ENCODE assay signal across 7 mouse cellular contexts in genomic region chr13:37434137-37434772, GRCm38 (mm10).
A peak's percentile ranks its signal among the peaks of the same experiment; 100 is the strongest.
DNase-seq lines count a peak whose midpoint lies in the region; ATAC-seq and TF ChIP-seq lines count a peak whose summit lies in the region.

No protein-coding gene starts in this region.

- H3K27ac ChIP-seq in cortical plate, adult 2 months (ENCODE audit: insufficient read depth, low read length), result no peak overlapping the region
- peak overlapping the region; percentile 62 for H3K27ac ChIP-seq in intestine, postnatal 0 days (ENCODE audit: low read depth, low read length)

- peak; percentile 90 for ATAC-seq in activated CD4-positive, CD25-positive, alpha-beta regulatory T cell, adult 4 months
- ATAC-seq in intestine, postnatal 0 days, result peak; percentile 63

- H3K4me2 ChIP-seq in intestine, postnatal 0 days (replicated peaks; ENCODE audit: low read depth), result peak overlapping the region; percentile 70

- peak; percentile 81 for TF ChIP-seq CTCF in cortical plate, adult 2 months (IDR thresholded peaks at IDR 0.05; ENCODE audit: extremely low read depth, insufficient read depth, low read length)
- peak; percentile 80 for TF ChIP-seq CTCF in intestine, postnatal 0 days (IDR thresholded peaks at IDR 0.05; ENCODE audit: low read depth)

- DNase-seq in heart, adult 11 months, result peak; percentile 97
- peak; percentile 32 to 56 for DNase-seq in left cerebral cortex, postnatal 36 days (ENCODE audit: low spot score in 2 of 2)
- DNase-seq in mesoderm, embryonic 11.5 days (ENCODE audit: low read depth, low spot score), result peak; percentile 85
- peak; percentile 26 for DNase-seq in right cerebral cortex, postnatal 4 days

- peak overlapping the region; percentile 32 for H3K4me3 ChIP-seq in cortical plate, adult 2 months (ENCODE audit: insufficient read depth, low read length)
- peak overlapping the region; percentile 47 for H3K4me3 ChIP-seq in intestine, postnatal 0 days (ENCODE audit: low read depth, low read length)

- H3K4me1 ChIP-seq in cortical plate, adult 2 months (ENCODE audit: control insufficient read depth, insufficient read depth, low read length), result no peaks in the 10 kb centered on the region
- no peaks in the 10 kb centered on the region; the same call in 1 of the 2 replicates for H3K4me1 ChIP-seq in intestine, postnatal 0 days (replicated peaks; ENCODE audit: control insufficient read depth, insufficient read depth, low read length)

- 2% methylated on average over 19 of the region's 19 CpGs for WGBS in intestine, postnatal 0 days

- H3K36me3 ChIP-seq in intestine, postnatal 0 days (ENCODE audit: control insufficient read depth, insufficient read depth), result no peaks in the 10 kb centered on the region

- intact Hi-C loops in left cerebral cortex, postnatal 36 days (cut with DNase I), result loop anchor here (10.0 kb wide), 1 partner anchor 601 kb away; the partner anchor contains the start of genes Cage1 and Riok1

- H3K27me3 ChIP-seq in intestine, postnatal 0 days (replicated peaks; ENCODE audit: control insufficient read depth, insufficient read depth, low read length), result no peaks in the 10 kb centered on the region

- H3K9ac ChIP-seq in intestine, postnatal 0 days (ENCODE audit: low read depth, low read length), result no peak overlapping the region

- no peaks in the 10 kb centered on the region for H3K9me3 ChIP-seq in intestine, postnatal 0 days (ENCODE audit: control insufficient read depth)

- TF ChIP-seq POLR2A in cortical plate, adult 2 months (IDR thresholded peaks at IDR 0.05; ENCODE audit: extremely low read depth, insufficient read depth, low read length), result no peak

Comparison
In these comparisons a context has a peak if more than half of its experiments do, and no peak if none do; other contexts are left out.
1. DNase-seq: peak in every context shown above with its lines; median percentile 97 in heart, adult 11 months; 85 in mesoderm, embryonic 11.5 days; 44 in left cerebral cortex, postnatal 36 days; 26 in right cerebral cortex, postnatal 4 days.